Mouse (Mus musculus) intestine, embryonic 14.5 days (tissue): ENCODE measurements around the gene Zfp408. TPM values are rescaled to one million over a fixed set of nuclear protein-coding genes. Genes with fewer than 3 reads are reported as not detected.
A peak's percentile ranks its signal among the peaks of the same experiment; 100 is the strongest.
"Not testable (repeated sequence)": the region's sequence is repeated elsewhere in the genome, so short reads cannot be mapped to it uniquely, and the experiment has no call there.

Experiments
- ATAC-seq: fragments of 200-750 bp; cut with Nextera tagmentation; replicated peaks from 2 replicates; pipeline ENCODE4 v1.8.0; 2017; ENCODE audit warnings: low read depth, moderate number of reproducible peaks, moderate TSS enrichment, moderate library complexity; ENCODE audit not compliant: low FRiP score, low TSS enrichment
- DNase-seq: peaks from one replicate; pipeline ENCODE4 v3.0.0-alpha.2; 2018; ENCODE audit warnings: low spot score
- H3K27ac ChIP-seq: fragments of 300-500 bp; sonication (generic); 2 replicates; pipeline ENCODE4 v1.5.1; 2014; ENCODE audit warnings: low read depth, mild to moderate bottlenecking, control low read depth
- H3K27me3 ChIP-seq: fragments of 300-500 bp; sonication (generic); replicated peaks from 2 replicates; pipeline ENCODE4 v1.6.1; 2014; ENCODE audit warnings: low read length, control low read depth; ENCODE audit not compliant: control insufficient read depth, insufficient read depth
- H3K36me3 ChIP-seq: fragments of 300-500 bp; sonication (generic); 2 replicates; pipeline ENCODE4 v1.6.1; 2014; ENCODE audit warnings: low read length, control low read depth; ENCODE audit not compliant: control insufficient read depth, insufficient read depth
- H3K4me1 ChIP-seq: fragments of 300-500 bp; sonication (generic); replicated peaks from 2 replicates; pipeline ENCODE4 v1.6.1; 2014; ENCODE audit warnings: low read length, control low read depth, mixed read lengths; ENCODE audit not compliant: control insufficient read depth, insufficient read depth
- H3K4me2 ChIP-seq: fragments of 300-500 bp; sonication (generic); 2 replicates; pipeline ENCODE4 v1.6.1; 2014; ENCODE audit warnings: low read length
- H3K4me3 ChIP-seq: fragments of 300-500 bp; sonication (generic); 2 replicates; pipeline ENCODE4 v1.5.1; 2014; ENCODE audit warnings: low read depth, low read length, control low read depth, mixed read lengths
- H3K9ac ChIP-seq: fragments of 300-500 bp; sonication (generic); 2 replicates; pipeline ENCODE4 v1.6.1; 2014; ENCODE audit warnings: mild to moderate bottlenecking, low read length
- H3K9me3 ChIP-seq: fragments of 300-500 bp; sonication (generic); 2 replicates; pipeline ENCODE4 v1.6.1; 2016; ENCODE audit warnings: low read length, control low read depth; ENCODE audit not compliant: control insufficient read depth
- WGBS: fragments of 180-500 bp; shearing (Covaris S2); extraction: QIAGEN DNeasy Blood & Tissue Kit; methylation state at CpG from one replicate; pipeline ENCODE4 v1.1.7; 2014; 5-methylcytosine and 5-hydroxymethylcytosine counted together
- polyA plus RNA-seq: library from polyadenylated mRNA; unstranded; fragments of >200 nt; fragmentation: Nextera tagmentation; extraction: Ambion mirVana; gene quantifications from 2 replicates; pipeline ENCODE4 v1.2.1, GENCODE M21; 2014

Zfp408 gene
- polyA plus RNA-seq, 1 experiment from 2014 or later, result 5.5 TPM

DNA sequence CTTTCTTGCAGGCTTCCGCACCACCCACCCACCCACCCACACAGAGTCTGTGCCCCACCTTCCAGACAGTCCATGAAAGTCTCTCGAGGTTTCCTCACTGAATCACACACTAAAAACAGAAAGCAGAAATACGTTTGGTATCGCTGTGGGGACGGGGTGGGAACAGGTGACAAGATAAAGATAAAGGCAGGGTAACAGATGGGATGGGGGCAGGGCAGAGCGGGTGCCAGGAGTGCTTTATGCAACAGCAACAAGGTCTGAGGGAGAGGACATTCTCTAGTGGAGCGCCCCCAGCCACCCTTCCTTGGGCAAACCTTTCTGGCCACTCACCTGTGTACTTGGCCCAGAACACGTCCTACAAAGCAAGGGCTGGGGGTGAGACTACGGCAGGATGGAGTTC, 14.8 kb downstream of the Zfp408 start:
- no peak overlapping the region for H3K9ac ChIP-seq
- no peak for DNase-seq
- no peak overlapping the region for H3K27ac ChIP-seq
- ATAC-seq, result no peak
- H3K4me2 ChIP-seq, result no peak overlapping the region
- H3K27me3 ChIP-seq, result no peaks in the 10 kb centered on the region
- WGBS, result 80% methylated on average over 9 of the region's 9 CpGs
- H3K36me3 ChIP-seq, result no peaks in the 10 kb centered on the region
- H3K4me1 ChIP-seq, result no peaks in the 10 kb centered on the region
- no peak overlapping the region for H3K4me3 ChIP-seq
- H3K9me3 ChIP-seq, result no peaks in the 10 kb centered on the region

DNA sequence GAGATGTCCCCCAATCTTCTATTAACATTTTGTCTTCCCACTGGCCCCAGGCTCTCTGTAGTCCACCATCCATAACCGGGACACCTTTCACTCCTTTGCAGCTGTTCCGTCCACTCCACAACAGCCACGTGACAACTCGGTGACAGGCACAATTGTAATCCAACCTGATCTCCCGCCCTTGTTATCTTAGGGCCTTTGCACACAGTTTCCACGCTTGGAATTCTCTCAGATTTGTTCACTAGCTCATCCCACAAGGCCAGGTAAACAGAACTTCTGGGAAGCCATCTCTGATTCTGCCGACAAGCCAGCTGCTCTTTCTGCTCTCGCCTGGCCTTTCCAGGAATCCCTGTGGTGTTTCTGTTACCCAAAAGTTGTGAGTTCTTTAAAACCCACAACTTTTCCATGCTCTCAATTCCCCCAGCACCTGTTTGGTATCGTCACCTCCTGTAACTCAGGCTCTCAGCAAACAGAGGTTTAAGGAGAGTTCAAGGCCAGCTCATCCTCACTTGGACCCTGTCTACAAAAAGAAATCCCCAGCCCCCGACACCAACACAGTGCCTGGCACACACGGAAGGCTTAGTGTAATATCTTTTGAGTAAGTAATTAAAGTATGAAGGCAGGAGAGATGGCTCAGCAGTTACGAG, 16.1 kb downstream of the Zfp408 start:
- Histone ChIP-seq H3K9ac (no peak overlapping the region), H3K36me3 (no peaks in the 10 kb centered on the region), H3K4me3 (no peak overlapping the region), H3K27ac (no peak overlapping the region), H3K4me1 (no peaks in the 10 kb centered on the region), H3K27me3 (no peaks in the 10 kb centered on the region), H3K9me3 (no peaks in the 10 kb centered on the region), H3K4me2 (no peak overlapping the region)
- DNase-seq (no peak), ATAC-seq (no peak)
- WGBS, result 71% methylated on average over 12 of the region's 12 CpGs

DNA sequence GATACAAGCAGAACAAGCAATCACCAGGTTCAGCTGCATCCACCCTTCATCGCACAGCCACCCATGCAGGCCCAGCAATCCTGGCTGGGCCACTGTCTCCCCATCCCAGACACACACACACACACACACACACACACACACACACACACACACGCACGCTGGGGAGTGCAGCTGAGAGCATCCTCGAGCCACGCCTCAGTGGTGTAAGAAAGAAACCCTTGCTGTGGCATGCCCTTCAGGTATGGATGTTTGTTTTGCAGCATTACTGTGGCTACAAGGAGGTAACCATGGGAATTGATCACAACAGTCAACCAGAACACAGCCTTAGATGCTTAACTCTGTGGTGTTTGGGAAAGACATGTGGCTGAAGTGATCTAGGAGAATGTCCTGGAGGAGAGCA, 17.3 kb downstream of the Zfp408 start:
- WGBS, result 78% methylated on average over 5 of the region's 5 CpGs
- ATAC-seq (no peak), DNase-seq (no peak)
- no peak overlapping the region for H3K4me2 ChIP-seq
- no peak overlapping the region for H3K9ac ChIP-seq
- H3K4me3 ChIP-seq, result no peak overlapping the region
- H3K27ac ChIP-seq, result no peak overlapping the region
- H3K36me3 ChIP-seq, result no peaks in the 10 kb centered on the region
- no peaks in the 10 kb centered on the region for H3K4me1 ChIP-seq
- no peaks in the 10 kb centered on the region for H3K27me3 ChIP-seq
- no peaks in the 10 kb centered on the region for H3K9me3 ChIP-seq

DNA sequence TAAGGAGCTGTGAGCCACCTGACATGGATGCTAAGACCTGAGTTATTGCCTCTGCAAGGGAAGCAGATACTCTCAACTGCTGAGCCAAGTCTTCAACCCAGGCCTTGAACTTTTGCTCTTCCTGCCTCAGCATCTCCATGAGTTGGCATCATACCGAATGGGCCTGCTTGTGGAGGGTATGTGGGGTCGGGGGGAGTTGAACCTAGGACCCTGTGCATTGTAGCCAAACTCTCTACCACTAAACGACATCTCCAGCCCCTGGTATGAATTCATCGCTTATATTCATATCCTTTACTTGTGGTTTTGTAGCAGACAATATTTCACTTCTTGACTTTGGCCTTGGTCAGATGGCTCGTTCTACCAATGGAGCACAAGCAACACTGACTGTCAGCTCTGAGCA, 17.8 kb downstream of the Zfp408 start:
- Histone ChIP-seq H3K4me3 (no peak overlapping the region), H3K9ac (no peak overlapping the region), H3K27ac (no peak overlapping the region), H3K27me3 (no peaks in the 10 kb centered on the region), H3K36me3 (no peaks in the 10 kb centered on the region), H3K4me1 (no peaks in the 10 kb centered on the region), H3K9me3 (no peaks in the 10 kb centered on the region), H3K4me2 (no peak overlapping the region)
- DNase-seq (no peak), ATAC-seq (no peak)
- 81% methylated on average over 5 of the region's 5 CpGs for WGBS

DNA sequence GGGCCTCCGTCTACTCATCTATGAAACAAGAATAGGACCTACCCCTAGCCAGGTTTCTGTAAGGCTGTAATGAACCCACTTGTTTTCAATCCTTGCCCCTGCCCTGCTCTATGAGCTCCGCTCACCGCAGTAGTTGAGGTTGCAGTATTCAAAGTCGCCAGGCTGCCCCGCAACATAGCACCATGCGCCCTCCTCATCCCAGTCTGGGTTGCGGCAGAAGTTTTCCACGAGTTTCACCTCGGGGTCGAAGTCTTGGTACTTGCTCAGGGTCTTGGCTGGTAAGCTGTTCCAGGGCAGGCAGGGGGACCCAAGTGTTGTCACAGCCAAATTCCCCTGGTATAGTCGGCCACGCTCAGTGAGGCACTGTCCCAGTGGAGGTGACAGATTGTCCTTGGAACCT, 19.2 kb downstream of the Zfp408 start:
- ATAC-seq (no peak), DNase-seq (no peak)
- WGBS, result 90% methylated on average over 12 of the region's 12 CpGs
- Histone ChIP-seq H3K4me3 (no peak overlapping the region), H3K27ac (no peak overlapping the region), H3K36me3 (no peaks in the 10 kb centered on the region), H3K9ac (no peak overlapping the region), H3K27me3 (no peaks in the 10 kb centered on the region), H3K4me2 (no peak overlapping the region), H3K9me3 (no peaks in the 10 kb centered on the region), H3K4me1 (no peaks in the 10 kb centered on the region)

DNA sequence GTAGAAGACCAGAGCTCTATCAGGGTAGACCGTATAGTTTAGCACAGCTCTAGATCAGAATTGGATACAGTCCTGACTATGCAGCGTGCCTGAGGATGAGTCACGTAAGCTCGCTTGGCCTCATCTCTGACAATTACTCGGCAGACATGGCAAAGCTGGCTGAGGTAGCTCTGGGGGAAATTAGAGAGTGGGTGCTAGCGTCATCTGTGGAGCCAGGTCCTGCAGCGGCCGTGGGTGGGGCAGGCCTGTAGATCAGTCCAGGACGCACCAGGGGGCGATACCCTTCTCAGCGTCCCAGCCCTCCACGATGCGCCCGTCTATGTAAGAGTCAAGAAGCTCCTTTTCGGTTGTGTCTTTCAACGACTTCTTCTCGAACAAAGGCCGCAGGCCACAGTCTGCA, 19.9 kb downstream of the Zfp408 start:
- Histone ChIP-seq H3K27ac (no peak overlapping the region), H3K4me3 (no peak overlapping the region), H3K9ac (no peak overlapping the region), H3K4me2 (no peak overlapping the region), H3K9me3 (no peaks in the 10 kb centered on the region), H3K36me3 (no peaks in the 10 kb centered on the region), H3K27me3 (no peaks in the 10 kb centered on the region), H3K4me1 (no peaks in the 10 kb centered on the region)
- DNase-seq (peak; percentile 41), ATAC-seq (no peak)
- WGBS, result 81% methylated on average over 18 of the region's 18 CpGs

DNA sequence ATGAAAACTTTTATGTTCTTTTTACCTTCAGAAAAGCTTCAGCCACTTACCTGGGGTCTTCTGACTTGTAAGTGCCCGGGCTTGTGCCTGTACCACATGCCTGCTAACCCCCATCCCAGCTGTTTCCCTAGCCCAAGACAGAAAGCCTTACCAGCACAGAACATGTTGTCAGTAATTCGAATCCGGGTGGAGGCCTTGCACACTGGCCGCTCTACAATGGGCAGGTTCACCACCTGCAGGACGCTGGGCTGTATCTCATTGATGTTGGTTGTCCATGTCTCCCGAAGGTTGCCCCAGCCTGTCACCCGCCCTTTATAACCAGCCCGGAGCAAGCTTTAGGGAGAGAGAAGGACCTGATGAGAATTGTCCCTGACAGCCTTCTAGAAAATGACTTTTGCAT, 21.4 kb downstream of the Zfp408 start:
- ATAC-seq (no peak), DNase-seq (no peak)
- H3K36me3 ChIP-seq, result peaks cover 2% of the 10 kb centered on the region; the same call in 1 of the 2 replicates
- H3K27me3 ChIP-seq, result no peaks in the 10 kb centered on the region
- H3K9ac ChIP-seq, result no peak overlapping the region
- no peak overlapping the region for H3K4me3 ChIP-seq
- WGBS, result 88% methylated on average over 8 of the region's 8 CpGs
- H3K27ac ChIP-seq, result no peak overlapping the region
- H3K4me2 ChIP-seq, result no peak overlapping the region
- no peaks in the 10 kb centered on the region for H3K4me1 ChIP-seq
- no peaks in the 10 kb centered on the region for H3K9me3 ChIP-seq

DNA sequence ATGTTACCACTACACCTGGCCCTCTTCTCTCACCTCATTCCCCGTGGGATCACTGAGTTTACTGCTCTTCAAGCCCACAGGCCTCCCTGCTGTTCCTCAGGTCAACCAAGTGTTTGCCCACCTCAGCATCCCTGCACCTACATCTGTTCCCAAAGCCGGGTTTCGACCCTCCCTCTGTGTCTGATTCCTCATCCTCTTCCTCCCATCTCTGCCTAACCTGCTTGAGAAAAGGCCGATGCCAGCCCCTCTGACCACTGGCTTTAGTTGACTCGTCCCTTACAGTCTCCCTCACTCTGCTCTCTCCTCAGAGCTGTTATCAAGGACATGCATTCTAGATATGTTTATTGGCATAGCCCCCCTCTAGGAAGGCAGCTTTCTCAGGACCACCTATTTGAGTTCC, 22.1 kb downstream of the Zfp408 start:
- 76% methylated on average over 5 of the region's 5 CpGs for WGBS
- H3K27ac ChIP-seq, result no peak overlapping the region
- no peak for DNase-seq
- no peak overlapping the region for H3K9ac ChIP-seq
- ATAC-seq, result no peak
- H3K4me1 ChIP-seq, result no peaks in the 10 kb centered on the region
- H3K4me2 ChIP-seq, result no peak overlapping the region
- H3K4me3 ChIP-seq, result no peak overlapping the region
- H3K9me3 ChIP-seq, result no peaks in the 10 kb centered on the region
- H3K36me3 ChIP-seq, result peaks cover 9% of the 10 kb centered on the region
- H3K27me3 ChIP-seq, result no peaks in the 10 kb centered on the region

DNA sequence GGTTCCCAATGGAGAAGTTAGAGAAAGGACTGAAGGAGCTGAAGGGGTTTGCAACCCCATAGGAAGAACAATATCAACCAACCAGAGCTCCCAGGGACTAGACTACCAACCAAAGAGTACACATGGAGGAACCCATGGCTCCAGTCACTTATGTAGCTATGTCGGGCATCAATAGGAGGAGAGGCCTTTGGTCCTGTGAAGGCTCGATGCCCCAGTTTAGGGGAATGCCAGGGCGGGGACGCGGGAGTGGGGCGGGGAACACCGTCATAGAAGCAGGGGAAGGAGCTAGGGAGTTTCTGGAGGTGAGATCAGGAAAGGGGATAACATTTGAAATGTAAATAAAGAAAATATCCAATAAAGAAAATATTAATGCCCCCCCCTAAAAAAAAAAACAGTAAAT, 26.2 kb downstream of the Zfp408 start:
- WGBS, result 94% methylated on average over 7 of the region's 7 CpGs
- H3K4me2 ChIP-seq, DNase-seq: not testable (repeated sequence)

More for the DNA sequence above, 26.2 kb downstream of the Zfp408 start:
- not testable (repeated sequence) for H3K9ac ChIP-seq, H3K27ac ChIP-seq, H3K4me3 ChIP-seq, H3K27me3 ChIP-seq, ATAC-seq, H3K9me3 ChIP-seq, H3K4me1 ChIP-seq
- peaks cover 50% of the 10 kb centered on the region for H3K36me3 ChIP-seq
